Mouse (Mus musculus): ENCODE results near the gene Papolb.

The Papolb gene

GRCm38 (mm10) chr5:142529915-142530314 is at the start of gene Papolb:
TSS of gene Papolb (minus strand) at chr5:142530076.
- no peak for DNase-seq

DNA sequence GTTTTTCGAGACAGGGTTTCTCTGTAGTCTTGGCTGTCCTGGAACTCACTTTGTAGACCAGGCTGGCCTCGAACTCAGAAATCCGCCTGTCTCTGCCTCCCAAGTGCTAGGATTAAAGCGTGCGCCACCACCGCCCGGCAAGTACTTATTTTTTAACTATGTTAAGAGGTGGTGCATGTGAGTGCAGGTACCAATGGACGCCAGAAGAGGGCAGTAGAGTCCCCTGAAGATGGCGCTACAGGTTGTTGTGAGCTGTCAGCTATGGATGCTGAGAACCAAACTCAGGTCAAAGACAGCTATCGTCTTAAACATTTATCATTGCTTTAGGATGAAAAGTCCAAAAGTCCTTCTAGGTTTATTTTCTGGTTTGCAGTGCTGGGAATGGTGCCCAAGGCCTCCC is 48.3 kb upstream of the Papolb start:
- DNase-seq: no peak

GRCm38 (mm10) chr5:142576832-142577231 is 47.0 kb upstream of the Papolb start:
- no peak for DNase-seq

- no peak for DNase-seq
These were observed 44.6 kb upstream of the Papolb start for GRCm38 (mm10) chr5:142574323-142575057.

DNA sequence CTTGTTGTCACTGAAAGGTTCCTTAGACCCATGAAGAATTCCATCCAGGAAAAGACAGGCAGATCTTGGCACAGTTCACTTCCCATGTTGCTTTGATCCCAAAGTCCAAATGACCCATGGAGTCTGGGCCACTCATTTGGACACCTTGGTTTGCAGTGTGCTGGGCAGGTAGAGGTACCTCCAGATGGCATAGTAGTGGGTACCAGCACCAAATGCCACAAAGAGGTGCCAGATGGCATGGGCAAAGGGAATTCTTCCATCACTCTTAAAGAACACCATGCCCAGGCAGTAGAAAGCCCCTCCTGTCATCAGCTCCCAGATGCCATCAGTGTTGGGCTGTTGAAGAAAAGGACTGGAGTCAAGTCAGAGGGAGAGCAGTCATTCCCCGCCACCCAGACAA is 34.7 kb upstream of the Papolb start:
- no peak for DNase-seq

GRCm38 (mm10) chr5:142560261-142560660 is 30.4 kb upstream of the Papolb start:
- DNase-seq: no peak

DNA sequence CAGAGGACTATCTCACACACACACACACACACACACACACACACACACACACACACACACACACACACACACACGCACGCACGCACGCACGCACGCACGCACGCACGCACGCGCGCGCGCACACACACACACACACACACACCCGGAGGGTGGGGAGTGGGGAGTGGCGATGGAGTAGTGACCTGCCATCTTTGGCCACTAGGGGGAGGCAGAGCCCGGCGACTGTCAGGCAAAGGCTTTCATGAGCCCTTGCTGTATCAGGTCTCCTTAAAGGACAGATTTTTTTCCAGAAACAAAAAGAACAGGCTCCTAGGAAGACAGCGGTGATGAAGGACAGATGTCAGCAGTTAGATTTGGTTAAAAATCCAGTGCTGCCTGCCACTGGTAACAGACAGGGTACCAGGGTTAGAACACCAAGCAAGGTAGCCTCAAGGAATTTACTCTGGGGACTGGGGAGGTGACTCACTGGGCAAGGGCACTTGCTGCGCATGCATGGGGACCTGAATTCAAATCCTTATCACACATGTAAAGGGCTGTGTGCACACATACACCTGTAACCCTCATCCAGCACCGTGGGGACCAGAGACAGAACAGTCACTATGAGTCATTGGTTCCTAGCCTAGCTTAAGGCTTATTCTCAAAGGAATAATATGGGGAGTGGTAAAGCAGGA is 27.7 kb upstream of the Papolb start:
- DNase-seq: peak; percentile 15

DNA sequence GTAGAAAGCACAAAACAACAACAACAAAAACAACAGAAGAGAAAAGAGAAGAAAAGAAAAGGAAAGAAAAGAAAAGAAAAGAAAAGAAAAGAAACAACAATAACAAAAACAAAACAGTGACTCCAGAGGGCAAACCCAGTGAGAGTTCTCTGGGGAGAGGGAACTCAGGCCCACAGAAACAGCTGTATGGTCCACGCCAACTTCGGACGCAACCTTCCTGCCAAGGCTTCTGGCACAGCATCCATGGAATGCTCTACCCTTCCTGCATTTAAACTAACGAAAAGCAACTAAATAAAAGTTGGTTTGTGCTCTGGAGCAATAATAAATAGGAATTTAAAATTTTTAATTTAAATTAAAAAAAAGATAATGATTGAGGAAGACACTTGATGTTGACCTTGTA is 26.8 kb upstream of the Papolb start:
- no peak for DNase-seq

GRCm38 (mm10) chr5:142555866-142556265 is 26.0 kb upstream of the Papolb start:
- no peak for DNase-seq

DNA sequence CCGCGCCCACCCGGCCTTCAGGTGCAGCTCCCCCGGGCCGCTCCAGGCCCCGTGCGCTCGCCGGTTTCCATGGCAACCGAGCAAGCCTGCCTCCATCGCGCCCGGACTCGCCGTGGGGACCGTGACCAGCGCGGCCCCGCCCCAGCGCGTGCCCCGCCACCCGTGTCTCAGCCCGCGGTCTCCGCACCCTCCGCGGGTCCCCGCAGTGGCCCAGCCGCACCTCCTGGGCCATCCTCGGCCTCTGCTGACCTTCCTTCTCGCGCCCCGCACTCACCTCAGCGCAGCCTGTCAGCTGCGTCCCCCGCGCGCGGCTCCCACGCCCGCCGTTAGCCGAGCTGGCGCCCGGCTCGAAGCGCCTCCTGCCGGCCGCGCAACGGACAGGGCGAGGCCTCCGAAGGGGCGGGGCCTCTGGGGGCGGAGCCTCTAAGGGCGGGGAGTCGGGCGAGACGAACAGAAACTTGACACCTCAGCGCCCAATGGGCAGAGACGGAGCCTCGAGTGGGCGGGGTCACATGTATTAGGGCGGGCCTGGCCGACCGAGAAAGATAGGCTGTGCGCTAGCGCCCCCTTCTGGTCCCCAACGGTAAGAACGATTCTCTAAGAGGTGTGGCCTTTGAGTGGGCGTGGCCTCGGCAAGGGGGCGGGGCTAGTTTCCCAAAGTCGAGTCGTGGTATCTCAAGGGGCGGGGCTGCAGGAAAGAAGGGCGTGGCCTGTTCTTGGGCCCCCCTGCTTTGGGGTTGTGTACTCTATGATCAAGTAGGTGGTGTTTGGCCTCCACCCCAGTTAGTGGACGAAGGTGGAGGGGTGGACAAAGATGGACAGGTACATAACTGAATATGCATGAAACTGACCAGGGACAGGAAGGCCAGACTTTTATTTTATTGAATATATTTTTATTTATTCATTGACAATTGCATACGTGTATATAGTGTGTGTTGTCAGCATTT is 21.1 kb upstream of the Papolb start, which contains the start of gene Radil:
TSS of gene Radil (minus strand) at position 393 of the 947 bp plus-strand sequence.
- DNase-seq: peak; percentile 88

DNA sequence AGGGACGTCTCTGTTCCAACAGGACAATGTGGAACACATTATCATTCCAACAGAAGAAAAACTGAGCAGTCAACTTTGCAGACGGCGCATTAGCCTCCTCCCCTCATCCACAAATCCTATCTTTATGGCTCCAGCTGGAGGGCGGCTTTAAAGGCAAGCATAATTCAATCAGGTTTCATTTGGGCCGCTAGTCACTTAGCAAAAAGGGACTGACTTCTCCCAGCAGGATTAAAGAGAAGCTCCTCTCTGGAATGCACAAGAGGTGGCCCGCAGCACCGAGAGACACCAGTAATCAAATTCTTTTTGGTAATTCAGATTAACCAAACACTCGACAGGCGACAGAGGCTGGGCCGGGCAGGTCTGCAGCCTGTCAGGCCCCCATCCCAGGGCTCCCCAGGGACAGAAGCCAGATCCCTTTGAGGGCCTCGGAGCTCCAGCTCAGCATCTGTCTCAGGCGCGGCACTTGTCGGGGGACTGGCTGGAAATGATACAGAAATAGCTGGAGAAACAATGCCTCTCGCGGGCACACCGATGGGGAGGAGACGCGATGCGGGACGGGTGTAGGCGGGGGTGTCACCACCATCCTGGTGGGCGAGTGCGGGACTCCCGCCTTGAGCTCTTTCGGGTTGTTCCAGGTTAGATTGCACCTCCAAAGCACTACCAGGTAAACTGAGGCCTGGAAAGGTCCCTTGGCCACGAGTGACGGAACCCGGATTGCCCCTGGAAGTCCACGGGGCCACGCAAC is 20.3 kb upstream of the Papolb start:
- DNase-seq: peak; percentile 9

DNA sequence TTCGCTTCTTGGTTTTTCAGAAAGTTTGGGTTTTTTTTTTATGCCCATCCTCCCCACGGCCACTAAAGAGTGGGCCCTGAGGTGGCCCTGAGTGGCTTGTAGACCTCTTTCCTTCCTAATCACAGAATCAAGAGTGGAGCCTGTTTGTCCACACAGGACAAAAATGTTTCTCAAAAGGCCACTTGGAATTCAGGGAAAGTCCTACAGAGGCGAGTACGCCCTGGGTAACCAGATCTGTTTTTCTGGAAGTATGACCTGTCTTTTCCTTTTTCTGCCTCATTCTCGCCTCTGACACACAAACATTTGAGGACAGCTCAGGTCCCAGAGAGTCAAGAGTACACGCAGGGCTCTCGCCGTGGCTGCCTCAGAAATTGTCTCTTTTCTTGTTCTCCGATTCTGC is 19.6 kb upstream of the Papolb start:
- DNase-seq: no peak

- DNase-seq: no peak
These were observed 17.2 kb upstream of the Papolb start for GRCm38 (mm10) chr5:142547066-142547465.

GRCm38 (mm10) chr5:142546344-142546743 is 16.5 kb upstream of the Papolb start:
- DNase-seq: no peak

DNA sequence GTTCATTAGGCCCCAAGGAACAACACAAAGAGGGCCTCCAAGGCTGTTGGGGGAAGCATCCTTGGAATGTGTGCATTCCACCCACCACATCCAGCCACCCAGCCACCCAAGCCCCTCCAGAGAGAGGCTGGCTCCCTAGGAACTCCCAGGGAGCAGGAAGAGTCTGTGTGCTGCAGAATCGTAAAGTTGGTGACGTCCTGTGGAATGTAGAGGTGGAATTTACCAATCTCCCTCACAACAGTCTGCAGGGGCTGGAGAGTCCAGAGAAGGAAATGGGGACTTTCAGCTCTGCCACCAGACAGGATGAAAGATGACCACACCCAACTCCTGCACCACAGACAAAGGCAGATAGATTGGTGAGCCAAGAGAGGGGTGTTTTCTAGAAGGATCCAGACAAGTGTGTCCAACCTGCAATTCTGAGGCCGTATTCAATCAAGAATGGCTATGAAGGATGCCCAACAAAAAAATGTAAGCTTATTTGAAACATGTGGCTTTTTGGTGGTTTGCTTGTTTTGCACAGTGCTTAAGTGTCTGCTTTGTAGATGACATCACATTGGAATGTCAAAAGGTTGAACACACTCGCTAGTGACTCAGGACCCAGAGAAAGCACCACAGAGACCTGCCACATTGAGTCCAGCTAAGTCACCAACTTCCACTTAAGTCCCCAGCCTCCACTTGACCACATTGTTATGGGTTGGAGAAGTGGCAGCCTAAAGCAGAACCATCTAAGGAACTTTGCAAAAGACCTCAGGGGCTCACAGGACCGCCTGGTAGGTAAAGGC is 15.3 kb upstream of the Papolb start:
- no peak for DNase-seq

DNA sequence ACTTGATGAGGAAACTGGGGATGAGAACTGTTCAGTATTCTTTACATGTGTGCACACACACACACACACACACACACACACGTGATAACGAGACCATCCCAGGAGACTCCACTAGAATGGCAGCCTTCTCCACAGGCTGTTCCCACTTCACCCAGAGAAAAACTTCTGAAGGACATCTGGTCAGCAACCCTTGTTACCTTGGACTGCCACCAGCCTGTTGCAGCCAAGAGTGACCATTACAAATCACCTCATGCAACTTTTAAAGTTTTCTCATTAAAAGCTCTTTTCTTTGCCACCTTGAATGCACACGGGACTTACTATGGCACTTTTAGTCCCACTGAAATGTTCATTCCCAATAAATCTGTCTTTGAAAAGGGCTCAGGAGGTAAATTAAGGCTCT is 7.4 kb upstream of the Papolb start:
- DNase-seq: no peak

GRCm38 (mm10) chr5:142535388-142535787 is 5.5 kb upstream of the Papolb start:
- no peak for DNase-seq

DNA sequence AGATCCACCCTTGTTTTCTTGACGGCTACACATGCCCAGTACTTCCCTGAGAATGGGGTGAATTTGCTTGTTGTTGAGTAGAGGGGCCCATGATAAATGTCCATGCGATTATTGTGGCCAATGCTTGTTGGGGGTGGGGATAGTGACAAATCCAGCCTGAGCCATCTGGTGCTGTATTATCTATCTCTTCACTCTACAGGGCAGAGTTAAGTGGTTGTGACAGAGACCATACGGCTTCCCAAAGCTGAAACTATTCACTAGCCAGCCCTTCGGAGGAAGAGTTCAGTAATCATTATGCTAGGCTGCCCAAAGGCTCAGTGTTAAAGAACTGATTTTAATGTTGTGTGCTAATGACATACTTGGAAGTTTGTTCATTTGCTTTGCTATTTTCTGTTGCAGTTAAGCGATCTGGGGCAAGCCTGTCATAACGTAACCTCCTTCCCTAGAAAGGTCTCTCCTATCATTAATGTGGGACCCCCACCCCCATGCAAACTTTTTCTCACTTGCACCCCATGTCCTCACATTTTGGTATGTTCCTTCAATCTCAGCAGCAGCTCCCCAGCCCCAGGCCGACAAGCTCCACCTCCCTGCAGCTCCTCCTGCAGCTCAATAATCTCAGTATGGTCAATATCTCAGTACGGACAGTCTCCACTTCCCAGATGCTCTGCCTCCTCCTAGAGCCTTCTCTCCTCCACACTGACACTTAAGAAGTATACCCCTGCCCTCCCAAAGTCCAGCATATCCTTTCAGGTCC is 5.0 kb downstream of the Papolb start:
- DNase-seq: no peak

DNA sequence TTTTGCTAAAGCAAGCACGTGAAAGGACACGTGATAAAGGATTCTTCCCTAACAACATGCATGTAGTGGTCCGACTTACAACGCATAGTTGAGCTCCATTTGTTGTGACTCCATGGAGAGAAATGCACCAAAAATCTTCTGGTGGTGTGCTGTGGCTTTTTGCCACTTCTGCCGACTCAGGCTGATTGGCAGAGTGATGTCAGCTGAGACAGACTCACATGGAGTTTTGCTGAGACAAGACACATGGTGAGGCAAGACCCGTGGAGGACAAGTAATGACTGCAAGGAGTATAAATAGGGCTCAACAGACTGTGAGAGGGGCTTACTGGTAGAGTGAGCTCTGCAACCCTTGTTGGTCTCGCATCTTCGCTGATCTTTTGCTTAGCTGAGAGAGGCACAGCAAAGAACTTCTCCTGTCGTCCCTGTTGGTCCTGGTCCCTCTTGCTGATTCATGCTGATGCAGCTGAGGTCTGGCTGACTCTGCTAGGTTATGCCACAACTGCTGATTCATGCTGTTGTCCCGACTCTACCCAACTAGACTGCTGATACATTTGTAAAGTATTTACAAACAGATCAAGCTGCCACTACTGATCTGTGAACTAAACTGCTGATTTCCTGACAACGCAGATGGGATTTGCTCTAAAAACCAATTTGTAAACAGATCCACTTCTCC is 8.5 kb downstream of the Papolb start:
- no peak for DNase-seq

DNA sequence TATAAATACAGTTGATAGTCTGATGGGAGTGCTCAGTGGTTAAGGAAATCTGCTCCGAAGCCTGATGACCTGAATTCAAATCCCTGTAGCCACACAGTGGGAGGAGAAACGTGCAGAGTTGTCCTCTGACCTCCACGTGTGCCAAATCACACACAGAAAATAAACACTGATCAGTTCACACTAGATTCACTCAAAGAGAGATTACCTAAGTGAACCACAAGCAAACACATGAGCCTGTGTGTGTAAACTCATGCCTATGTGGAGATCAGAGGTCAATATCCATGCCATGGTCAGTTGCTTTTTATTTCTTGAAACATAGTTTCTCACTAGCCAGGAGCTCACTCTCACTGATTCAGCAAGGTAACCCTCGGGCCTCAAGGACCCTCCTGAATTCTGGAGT is 9.5 kb downstream of the Papolb start:
- DNase-seq: no peak
